Mouse (Mus musculus) embryonic fibroblast, embryonic 13.5 days (primary cell): ENCODE results near the gene Abcf2.

Experiments
- CTCF ChIP-seq: IDR thresholded peaks from 2 replicates; pipeline ENCODE4 v1.5.1; 2011; ENCODE audit warnings: mild to moderate bottlenecking, control low read depth, low read length, moderate library complexity, borderline replicate concordance; ENCODE audit not compliant: insufficient read depth
- POLR2A ChIP-seq: IDR thresholded peaks from 2 replicates; pipeline ENCODE4 v1.6.1; 2011; ENCODE audit warnings: low read depth, mild to moderate bottlenecking, control low read depth, low read length, moderate library complexity

GRCm38 (mm10) chr5:24622386-24623040, 45.2 kb upstream of the Abcf2 start:
- no peak for TF ChIP-seq CTCF
- TF ChIP-seq POLR2A = no peak
